Mouse (Mus musculus) forebrain, embryonic 16.5 days (tissue): ENCODE measurements at regions not wholly inside any gene's neighbourhood (a gene's known extent, or its start where the extent isn't known, plus 50 kb on each side); places are given as distances from the start of the nearest gene placed in this dataset.

ENCODE experiments used
- ATAC-seq: fragments of 200-750 bp; cut with Nextera tagmentation; 2 replicates; pipeline ENCODE4 v1.8.0; 2017; ENCODE audit warnings: mild to moderate bottlenecking, moderate library complexity
- H3K27ac ChIP-seq: fragments of 300-500 bp; sonication (generic); 2 replicates; pipeline ENCODE4 v1.5.1; 2014; ENCODE audit warnings: low read length, control low read depth
- H3K27me3 ChIP-seq: fragments of 300-500 bp; sonication (generic); replicated peaks from 2 replicates; pipeline ENCODE4 v1.6.1; 2014; ENCODE audit warnings: low read length; ENCODE audit not compliant: control insufficient read depth, insufficient read depth
- H3K36me3 ChIP-seq: fragments of 300-500 bp; sonication (generic); 2 replicates; pipeline ENCODE4 v1.6.1; 2014; ENCODE audit not compliant: control insufficient read depth, insufficient read depth
- H3K4me1 ChIP-seq: fragments of 300-500 bp; sonication (generic); replicated peaks from 2 replicates; pipeline ENCODE4 v1.6.1; 2014; ENCODE audit warnings: low read length; ENCODE audit not compliant: control insufficient read depth, insufficient read depth
- H3K4me2 ChIP-seq: fragments of 300-500 bp; sonication (generic); 2 replicates; pipeline ENCODE4 v1.6.1; 2014; ENCODE audit warnings: mild to moderate bottlenecking, low read length, control low read depth
- H3K4me3 ChIP-seq: fragments of 300-500 bp; sonication (generic); replicated peaks from 2 replicates; pipeline ENCODE4 v1.5.1; 2014; ENCODE audit warnings: mild to moderate bottlenecking, low read length, control low read depth
- H3K9ac ChIP-seq: fragments of 300-500 bp; sonication (generic); replicated peaks from 2 replicates; pipeline ENCODE4 v1.6.1; 2014; ENCODE audit warnings: low read depth, low read length, control low read depth
- H3K9me3 ChIP-seq: fragments of 300-500 bp; sonication (generic); 2 replicates; pipeline ENCODE4 v1.6.1; 2016; ENCODE audit warnings: low read length; ENCODE audit not compliant: control insufficient read depth
- WGBS: fragments of 180-500 bp; shearing (Covaris S2); extraction: QIAGEN DNeasy Blood & Tissue Kit; methylation state at CpG from one replicate; pipeline ENCODE4 v1.1.7; 2014; 5-methylcytosine and 5-hydroxymethylcytosine counted together

DNA sequence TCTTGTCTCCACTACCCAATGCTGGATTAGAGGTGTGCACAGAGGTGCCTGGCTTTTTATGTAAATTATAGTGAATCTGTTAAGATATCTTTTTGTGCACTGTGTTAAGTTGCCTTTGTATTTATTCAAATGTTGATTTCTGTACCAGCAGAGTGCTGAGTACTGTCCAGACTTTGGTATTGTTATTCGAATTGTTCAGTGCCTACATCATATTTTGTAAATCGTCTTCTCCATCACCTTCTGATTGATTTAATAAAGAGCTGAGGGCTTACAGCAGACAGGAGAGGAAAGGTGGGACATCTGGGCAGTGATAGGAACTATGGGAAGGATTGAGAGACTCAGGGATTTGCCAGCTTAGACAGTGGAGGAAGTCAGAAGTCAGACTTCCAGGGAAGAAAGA, 270.2 kb upstream of the Kazn start:
- 81% methylated on average over 2 of the region's 2 CpGs for WGBS
- no peaks in the 10 kb centered on the region for H3K27me3 ChIP-seq
- no peak overlapping the region for H3K9ac ChIP-seq
- H3K4me1 ChIP-seq: no peaks in the 10 kb centered on the region; the same call in 1 of the 2 replicates
- H3K4me2 ChIP-seq: no peak overlapping the region
- H3K9me3 ChIP-seq: peaks cover 5% of the 10 kb centered on the region
- no peak overlapping the region for H3K27ac ChIP-seq
- H3K4me3 ChIP-seq: no peak overlapping the region
- no peak for ATAC-seq
- H3K36me3 ChIP-seq: no peaks in the 10 kb centered on the region

DNA sequence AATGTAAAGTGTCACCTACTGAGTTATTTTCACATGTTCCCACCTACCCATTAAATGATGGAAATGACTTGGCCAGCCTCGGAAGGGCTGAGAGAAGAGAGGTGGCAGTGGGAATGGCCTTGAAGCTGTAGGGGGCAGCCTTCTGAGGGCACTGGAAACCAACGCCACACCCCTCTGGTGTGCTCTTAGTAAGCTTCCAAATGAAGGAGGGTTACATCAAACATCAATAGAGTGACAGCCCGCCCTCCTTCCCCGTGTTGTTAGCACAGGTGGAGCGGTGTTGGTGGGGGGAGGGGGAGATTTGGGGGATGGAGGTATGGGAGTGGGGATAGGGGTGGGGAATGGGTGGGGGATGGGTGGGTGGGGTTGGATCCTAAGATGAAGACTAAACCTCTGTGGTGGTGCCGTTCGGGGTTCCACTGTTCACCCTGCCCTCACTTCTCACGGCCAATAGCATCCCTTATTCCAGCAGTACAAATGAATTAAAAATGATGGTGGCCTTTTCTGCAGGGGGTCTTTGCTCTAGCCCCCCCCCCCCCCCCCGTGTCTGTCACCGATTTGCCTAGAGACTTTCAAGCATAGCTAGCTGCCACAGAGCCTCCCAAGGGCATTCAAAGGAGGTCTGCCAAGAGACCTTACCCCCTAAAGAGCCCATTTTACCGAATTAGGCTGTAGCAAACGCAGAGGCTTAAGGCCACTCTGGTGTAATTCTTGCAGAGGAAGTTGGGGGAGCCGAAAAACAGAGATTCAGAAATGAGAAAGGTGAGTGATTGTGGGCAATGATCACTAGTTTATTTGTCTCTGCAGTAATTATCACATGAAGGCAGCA, 267.4 kb upstream of the Kazn start:
- ATAC-seq: no peak
- Histone ChIP-seq H3K4me3 (no peak overlapping the region), H3K9ac (no peak overlapping the region), H3K9me3 (no peaks in the 10 kb centered on the region), H3K36me3 (no peaks in the 10 kb centered on the region), H3K27me3 (no peaks in the 10 kb centered on the region), H3K4me1 (no peaks in the 10 kb centered on the region; the same call in 1 of the 2 replicates), H3K27ac (no peak overlapping the region), H3K4me2 (no peak overlapping the region)
- WGBS: 10% methylated on average over 10 of the region's 13 CpGs

DNA sequence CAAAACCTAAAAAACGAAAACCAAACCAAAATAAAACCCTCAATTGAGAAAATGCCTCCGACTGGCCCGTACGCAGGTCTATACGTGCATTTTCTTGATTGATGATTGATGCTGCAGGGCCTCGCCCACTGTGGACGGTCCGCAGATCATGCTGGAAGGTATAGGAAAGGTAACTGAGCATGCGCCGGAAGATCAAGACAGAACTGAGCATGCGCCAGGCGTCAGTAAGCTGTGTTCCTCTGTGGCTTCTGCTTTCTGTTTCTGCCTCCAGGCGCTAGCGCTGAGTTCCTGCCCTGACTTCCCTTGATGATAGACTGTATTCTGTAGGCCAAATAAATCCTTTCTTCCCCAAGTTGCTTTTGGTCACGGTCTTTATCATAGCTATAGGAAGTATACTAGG, 264.6 kb upstream of the Kazn start:
- H3K4me2 ChIP-seq: no peak overlapping the region
- no peaks in the 10 kb centered on the region for H3K9me3 ChIP-seq
- WGBS: 92% methylated on average over 15 of the region's 15 CpGs
- H3K27ac ChIP-seq: no peak overlapping the region
- H3K27me3 ChIP-seq: no peaks in the 10 kb centered on the region
- H3K9ac ChIP-seq: no peak overlapping the region
- no peaks in the 10 kb centered on the region for H3K36me3 ChIP-seq
- ATAC-seq: no peak
- peaks cover 3% of the 10 kb centered on the region; the same call in 1 of the 2 replicates for H3K4me1 ChIP-seq
- H3K4me3 ChIP-seq: no peak overlapping the region

DNA sequence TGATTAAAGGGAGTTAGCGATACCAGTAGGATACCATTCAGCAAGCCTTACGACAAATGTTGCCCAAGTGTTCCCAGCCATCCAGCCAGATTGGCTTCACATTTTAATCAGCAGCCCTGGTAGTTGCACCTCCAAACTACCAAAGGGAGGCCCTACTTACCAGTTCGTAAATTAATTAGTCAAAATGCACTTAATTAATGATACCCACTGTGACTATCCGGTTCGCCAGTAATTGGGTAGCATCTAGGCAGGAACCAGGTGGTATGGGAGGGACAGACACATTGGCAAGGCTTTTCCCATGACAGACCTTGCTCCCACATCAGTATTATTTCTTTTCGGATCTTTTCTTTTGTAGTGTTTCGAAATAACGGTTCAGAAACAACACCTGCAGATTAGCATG, 262.0 kb upstream of the Kazn start:
- Histone ChIP-seq H3K4me3 (no peak overlapping the region), H3K4me2 (no peak overlapping the region), H3K9me3 (no peaks in the 10 kb centered on the region), H3K9ac (no peak overlapping the region), H3K27me3 (no peaks in the 10 kb centered on the region), H3K36me3 (no peaks in the 10 kb centered on the region), H3K27ac (no peak overlapping the region), H3K4me1 (0 out of 2 replicates have a peak, but pooled peaks cover 8% of the 10 kb centered on the region)
- no peak for ATAC-seq
- 47% methylated on average over 8 of the region's 8 CpGs for WGBS

DNA sequence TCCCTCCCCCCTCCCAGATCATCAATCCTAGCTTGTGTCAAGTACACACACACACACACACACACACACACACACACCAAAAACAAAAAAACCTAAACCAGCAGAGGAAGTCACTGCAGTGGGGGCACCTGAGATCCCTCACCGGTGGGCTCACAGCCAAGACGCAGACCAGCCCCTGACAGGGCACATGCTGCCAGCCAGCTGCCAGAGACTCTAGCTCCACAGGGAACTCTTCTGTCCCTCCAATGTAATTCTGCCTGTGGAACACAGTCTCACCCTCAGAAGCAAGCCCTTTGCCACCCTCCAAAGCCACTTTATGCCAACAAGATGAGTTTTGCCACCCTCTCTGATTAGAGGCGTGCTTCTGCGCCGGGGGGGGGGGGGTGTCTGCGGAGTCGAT, 261.3 kb upstream of the Kazn start:
- 47% methylated on average over 7 of the region's 7 CpGs for WGBS
- Histone ChIP-seq H3K9ac (no peak overlapping the region), H3K4me2 (no peak overlapping the region), H3K9me3 (no peaks in the 10 kb centered on the region), H3K27ac (no peak overlapping the region), H3K36me3 (no peaks in the 10 kb centered on the region), H3K27me3 (no peaks in the 10 kb centered on the region), H3K4me3 (no peak overlapping the region), H3K4me1 (0 out of 2 replicates have a peak, but pooled peaks cover 8% of the 10 kb centered on the region)
- ATAC-seq: no peak

DNA sequence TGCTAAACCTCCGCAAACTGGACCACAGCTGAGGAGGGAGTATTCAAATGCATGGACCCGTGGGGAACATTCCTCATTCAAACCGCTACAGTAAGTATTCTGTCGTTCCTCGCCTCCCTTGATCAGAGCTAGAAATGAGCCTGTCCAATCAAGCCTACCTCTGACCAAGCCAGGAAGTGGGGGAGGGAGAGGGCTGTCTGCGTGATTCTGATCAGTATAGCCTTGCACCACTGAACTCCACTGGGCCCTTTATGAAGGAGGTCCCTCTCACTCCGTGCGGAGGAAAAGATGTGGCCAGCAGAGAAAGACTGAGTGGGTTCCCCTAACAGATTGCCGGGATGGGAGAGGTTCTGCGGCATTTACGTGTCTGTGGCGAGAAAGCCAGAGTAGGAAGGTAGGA, 257.4 kb upstream of the Kazn start:
- Histone ChIP-seq H3K4me2 (no peak overlapping the region), H3K36me3 (no peaks in the 10 kb centered on the region)
- WGBS: 57% methylated on average over 12 of the region's 12 CpGs

DNA sequence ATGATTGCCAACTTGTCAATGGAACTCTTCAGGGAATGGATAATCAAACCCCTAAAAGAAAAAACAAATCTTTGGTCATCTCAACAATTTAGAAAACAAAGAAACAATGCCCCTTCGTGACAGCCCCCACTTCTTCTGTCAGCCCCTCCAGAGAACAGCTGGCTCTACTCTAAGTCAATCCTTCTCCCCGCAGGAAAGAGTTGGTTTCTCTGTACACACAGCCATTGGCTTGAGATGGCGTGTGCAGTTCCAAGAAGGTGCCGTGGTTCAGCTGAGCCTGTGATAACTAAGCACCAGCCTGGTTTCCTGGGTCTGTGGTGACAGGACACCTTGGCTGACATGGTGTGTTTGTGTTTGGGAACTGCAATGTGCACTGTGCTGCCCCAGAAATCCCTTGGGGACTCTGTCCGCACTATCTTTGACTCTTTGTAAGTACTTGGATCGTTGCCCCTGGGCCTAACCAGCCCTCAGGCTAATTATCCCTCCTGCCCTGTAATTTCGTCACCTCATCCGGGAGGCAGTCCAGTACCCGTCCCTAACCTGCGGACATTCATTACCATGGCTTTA, 253.8 kb upstream of the Kazn start:
- H3K27me3 ChIP-seq: no peaks in the 10 kb centered on the region
- 58% methylated on average over 10 of the region's 10 CpGs for WGBS

More for the DNA sequence above, 257.4 kb upstream of the Kazn start:
- Histone ChIP-seq H3K27me3 (no peaks in the 10 kb centered on the region), H3K4me1 (0 out of 2 replicates have a peak, but pooled peaks cover 8% of the 10 kb centered on the region), H3K27ac (no peak overlapping the region), H3K9me3 (no peaks in the 10 kb centered on the region), H3K9ac (no peak overlapping the region; the same call in 1 of the 2 replicates), H3K4me3 (no peak overlapping the region)
- ATAC-seq: no peak

DNA sequence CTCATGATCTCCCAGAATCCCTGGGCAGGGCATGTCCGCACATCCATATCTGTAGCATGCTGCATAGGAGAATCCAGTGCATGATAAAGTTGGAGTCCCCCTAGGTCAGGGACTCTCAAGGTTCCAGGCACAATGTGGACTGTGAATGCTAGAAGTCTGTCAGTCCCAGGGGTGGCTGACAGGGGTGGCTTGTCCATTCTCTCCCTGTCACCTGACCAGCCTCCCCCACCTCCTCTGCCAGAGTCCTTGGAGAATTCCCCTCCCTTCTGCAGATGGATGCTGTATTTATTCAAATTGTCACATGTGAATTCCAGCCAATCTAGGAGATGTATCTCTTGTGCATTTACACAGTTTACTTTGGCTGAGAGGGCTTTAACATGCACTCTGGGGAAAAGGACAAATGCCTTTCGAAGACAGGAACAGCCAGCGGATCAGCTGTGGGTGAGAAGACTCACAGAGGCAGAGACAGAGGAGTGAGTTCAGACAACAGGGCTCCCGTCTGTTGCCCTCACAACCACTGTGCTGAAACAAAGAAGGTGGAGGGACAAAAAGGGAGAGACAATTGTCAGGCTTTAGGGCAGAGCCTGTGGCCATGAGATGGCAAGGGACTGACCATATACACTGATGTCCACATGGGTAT, 246.7 kb upstream of the Kazn start:
- H3K9ac ChIP-seq: no peak overlapping the region
- no peak overlapping the region for H3K4me2 ChIP-seq
- no peak overlapping the region for H3K4me3 ChIP-seq
- H3K9me3 ChIP-seq: no peaks in the 10 kb centered on the region
- no peaks in the 10 kb centered on the region for H3K36me3 ChIP-seq
- ATAC-seq: no peak
- H3K27ac ChIP-seq: no peak overlapping the region
- no peaks in the 10 kb centered on the region for H3K4me1 ChIP-seq
- 69% methylated on average over 4 of the region's 4 CpGs for WGBS
- H3K27me3 ChIP-seq: no peaks in the 10 kb centered on the region

More for the DNA sequence above, 253.8 kb upstream of the Kazn start:
- Histone ChIP-seq H3K4me3 (no peak overlapping the region), H3K36me3 (no peaks in the 10 kb centered on the region), H3K4me2 (no peak overlapping the region), H3K9ac (no peak overlapping the region), H3K4me1 (0 out of 2 replicates have a peak, but pooled peaks cover 4% of the 10 kb centered on the region), H3K27ac (no peak overlapping the region), H3K9me3 (no peaks in the 10 kb centered on the region)
- ATAC-seq: no peak

DNA sequence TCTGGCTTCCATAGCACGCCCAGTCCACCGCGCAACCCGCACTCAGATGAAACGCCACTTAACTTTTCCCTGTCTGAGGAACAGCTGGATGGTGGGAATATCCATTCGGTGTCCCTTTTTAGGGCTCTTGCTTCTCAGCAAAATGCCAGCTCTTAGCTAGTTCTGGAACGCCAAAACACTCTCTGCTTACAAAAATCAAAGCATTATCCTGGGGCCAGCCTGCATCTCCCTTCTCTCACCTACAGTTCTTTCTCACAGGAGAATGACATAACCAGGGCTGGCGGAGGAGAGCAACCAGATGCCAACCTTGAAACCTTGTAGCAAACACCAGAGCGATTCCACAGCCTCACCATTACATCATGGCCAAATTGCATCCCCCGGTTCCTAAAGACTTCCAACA, 236.4 kb upstream of the Kazn start:
- Histone ChIP-seq H3K27me3 (no peaks in the 10 kb centered on the region), H3K27ac (no peak overlapping the region)

More for the DNA sequence above, 236.4 kb upstream of the Kazn start:
- H3K4me1 ChIP-seq: peaks cover 35% of the 10 kb centered on the region
- no peaks in the 10 kb centered on the region for H3K36me3 ChIP-seq
- ATAC-seq: no peak
- H3K9ac ChIP-seq: peak overlapping the region; percentile 35; the same call in 1 of the 2 replicates
- 54% methylated on average over 10 of the region's 10 CpGs for WGBS
- H3K9me3 ChIP-seq: 0 out of 2 replicates have a peak, but pooled peaks cover 3% of the 10 kb centered on the region
- H3K4me3 ChIP-seq: peak overlapping the region; percentile 34
- H3K4me2 ChIP-seq: peak overlapping the region; percentile 51
